Mouse (Mus musculus): ENCODE measurements around the gene M1ap. TPM values are rescaled to one million over a fixed set of nuclear protein-coding genes. Genes with fewer than 3 reads are reported as not detected.

The M1ap gene
- polyA plus RNA-seq, 1 experiment = 0.58 TPM

- 90% methylated on average over 3 of the region's 3 CpGs for WGBS
- no peaks in the 10 kb centered on the region for H3K4me1 ChIP-seq (replicated peaks; ENCODE audit: control insufficient read depth, insufficient read depth, low read length)
- no peak overlapping the region for H3K27ac ChIP-seq (ENCODE audit: control insufficient read depth, insufficient read depth, low read length)
- H3K36me3 ChIP-seq (ENCODE audit: control insufficient read depth, insufficient read depth, low read length) = no peaks in the 10 kb centered on the region
- TF ChIP-seq POLR2A (IDR thresholded peaks at IDR 0.05; ENCODE audit: control insufficient read depth, extremely low read depth, insufficient read depth, low read length, poor library complexity) = no peak
- TF ChIP-seq CTCF (IDR thresholded peaks at IDR 0.05; ENCODE audit: borderline replicate concordance, control insufficient read depth, extremely low read depth, insufficient read depth, low read length, poor library complexity) = no peak
- no peak for DNase-seq
- no peaks in the 10 kb centered on the region for H3K27me3 ChIP-seq (ENCODE audit: control insufficient read depth, insufficient read depth, low read length)
- no peak overlapping the region for H3K4me3 ChIP-seq (ENCODE audit: control insufficient read depth, insufficient read depth, low read length)
These were observed 72.3 kb downstream of the M1ap start for GRCm38 (mm10) chr6:83019044-83019443.

DNA sequence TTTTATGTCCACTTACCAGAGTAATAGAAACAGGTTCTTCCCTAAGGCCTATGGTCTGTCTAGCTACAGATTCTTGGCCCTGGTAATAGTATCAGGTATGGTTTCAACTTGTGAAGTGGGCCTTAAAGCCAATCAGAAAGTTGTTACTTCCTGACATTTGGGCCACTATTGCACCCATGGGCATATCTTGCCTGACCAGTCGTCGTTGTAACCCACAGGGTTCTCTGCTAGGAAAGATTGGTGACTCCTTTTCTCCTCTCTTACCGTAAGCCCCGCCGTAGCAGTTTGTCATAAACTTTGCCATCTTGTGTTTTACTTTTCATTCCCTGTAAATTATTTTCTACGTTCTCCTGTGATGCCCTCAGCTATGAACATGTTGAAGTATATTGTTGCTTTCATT, 73.4 kb downstream of the M1ap start:
- TF ChIP-seq CTCF (IDR thresholded peaks at IDR 0.05; ENCODE audit: borderline replicate concordance, control insufficient read depth, extremely low read depth, insufficient read depth, low read length, poor library complexity) (no peak), POLR2A (IDR thresholded peaks at IDR 0.05; ENCODE audit: control insufficient read depth, extremely low read depth, insufficient read depth, low read length, poor library complexity) (no peak)
- DNase-seq = no peak
- Histone ChIP-seq H3K27ac (ENCODE audit: control insufficient read depth, insufficient read depth, low read length) (no peak overlapping the region), H3K4me3 (ENCODE audit: control insufficient read depth, insufficient read depth, low read length) (no peak overlapping the region), H3K4me1 (replicated peaks; ENCODE audit: control insufficient read depth, insufficient read depth, low read length) (no peaks in the 10 kb centered on the region), H3K27me3 (ENCODE audit: control insufficient read depth, insufficient read depth, low read length) (no peaks in the 10 kb centered on the region), H3K36me3 (ENCODE audit: control insufficient read depth, insufficient read depth, low read length) (no peaks in the 10 kb centered on the region)
- 95% methylated on average over 6 of the region's 6 CpGs for WGBS

- DNase-seq = no peak
- no peak overlapping the region for H3K4me3 ChIP-seq (ENCODE audit: control insufficient read depth, insufficient read depth, low read length)
- no peaks in the 10 kb centered on the region for H3K27me3 ChIP-seq (ENCODE audit: control insufficient read depth, insufficient read depth, low read length)
- H3K4me1 ChIP-seq (replicated peaks; ENCODE audit: control insufficient read depth, insufficient read depth, low read length) = no peaks in the 10 kb centered on the region
- no peaks in the 10 kb centered on the region for H3K36me3 ChIP-seq (ENCODE audit: control insufficient read depth, insufficient read depth, low read length)
- H3K27ac ChIP-seq (ENCODE audit: control insufficient read depth, insufficient read depth, low read length) = no peak overlapping the region
- 89% methylated on average over 4 of the region's 4 CpGs for whole genome bisulfite sequencing
- TF ChIP-seq CTCF (IDR thresholded peaks at IDR 0.05; ENCODE audit: borderline replicate concordance, control insufficient read depth, extremely low read depth, insufficient read depth, low read length, poor library complexity) = no peak
- TF ChIP-seq POLR2A (IDR thresholded peaks at IDR 0.05; ENCODE audit: control insufficient read depth, extremely low read depth, insufficient read depth, low read length, poor library complexity) = no peak
These were observed 74.3 kb downstream of the M1ap start for GRCm38 (mm10) chr6:83020836-83021593.

DNA sequence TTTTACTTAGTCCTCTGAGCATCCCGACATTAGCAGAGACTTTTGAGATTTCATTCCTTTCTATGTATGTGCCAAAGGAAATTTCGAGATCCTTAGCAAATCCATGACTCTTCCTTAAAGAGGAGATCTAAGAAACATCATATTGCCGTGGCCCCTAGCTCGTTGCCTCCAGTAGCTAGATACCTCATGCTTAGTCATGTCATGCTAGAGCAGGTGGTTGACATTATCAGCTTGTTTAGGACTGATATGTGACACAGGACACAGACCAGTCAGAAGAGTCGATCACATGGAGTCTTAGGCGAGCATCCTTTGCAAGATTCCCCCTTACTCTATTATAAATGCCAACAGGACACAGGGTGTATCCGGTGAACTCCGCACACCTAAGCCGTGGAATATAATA, 76.3 kb downstream of the M1ap start:
- TF ChIP-seq POLR2A (IDR thresholded peaks at IDR 0.05; ENCODE audit: control insufficient read depth, extremely low read depth, insufficient read depth, low read length, poor library complexity) = no peak
- TF ChIP-seq CTCF (IDR thresholded peaks at IDR 0.05; ENCODE audit: borderline replicate concordance, control insufficient read depth, extremely low read depth, insufficient read depth, low read length, poor library complexity) = no peak
- Histone ChIP-seq H3K4me1 (replicated peaks; ENCODE audit: control insufficient read depth, insufficient read depth, low read length) (no peaks in the 10 kb centered on the region), H3K27me3 (ENCODE audit: control insufficient read depth, insufficient read depth, low read length) (no peaks in the 10 kb centered on the region), H3K36me3 (ENCODE audit: control insufficient read depth, insufficient read depth, low read length) (no peaks in the 10 kb centered on the region), H3K27ac (ENCODE audit: control insufficient read depth, insufficient read depth, low read length) (no peak overlapping the region), H3K4me3 (ENCODE audit: control insufficient read depth, insufficient read depth, low read length) (no peak overlapping the region)
- DNase-seq = no peak
- 92% methylated on average over 9 of the region's 9 CpGs for WGBS

DNA sequence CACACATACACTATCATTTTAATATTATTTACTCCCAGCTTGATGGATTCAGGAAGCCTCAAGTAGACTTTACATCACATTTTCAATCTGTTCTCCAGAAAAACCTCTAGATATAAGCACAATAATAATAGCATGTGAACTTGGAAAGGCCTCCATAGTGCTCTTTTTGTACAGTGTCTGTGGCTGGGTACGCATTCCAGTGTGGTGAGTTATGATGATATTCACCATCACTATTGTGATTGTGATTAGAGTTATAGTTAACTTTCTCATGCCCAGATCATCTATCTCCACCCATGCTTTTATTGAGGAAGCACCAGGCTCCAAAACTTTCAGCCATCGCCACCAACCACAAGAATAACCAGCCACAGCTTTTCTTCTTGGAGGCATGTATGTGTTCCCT, 77.1 kb downstream of the M1ap start:
- Histone ChIP-seq H3K27ac (ENCODE audit: control insufficient read depth, insufficient read depth, low read length) (no peak overlapping the region), H3K27me3 (ENCODE audit: control insufficient read depth, insufficient read depth, low read length) (no peaks in the 10 kb centered on the region), H3K4me3 (ENCODE audit: control insufficient read depth, insufficient read depth, low read length) (no peak overlapping the region), H3K36me3 (ENCODE audit: control insufficient read depth, insufficient read depth, low read length) (no peaks in the 10 kb centered on the region), H3K4me1 (replicated peaks; ENCODE audit: control insufficient read depth, insufficient read depth, low read length) (no peaks in the 10 kb centered on the region)
- no peak for DNase-seq
- TF ChIP-seq POLR2A (IDR thresholded peaks at IDR 0.05; ENCODE audit: control insufficient read depth, extremely low read depth, insufficient read depth, low read length, poor library complexity) = no peak
- 93% methylated on average over 2 of the region's 2 CpGs for WGBS

DNA sequence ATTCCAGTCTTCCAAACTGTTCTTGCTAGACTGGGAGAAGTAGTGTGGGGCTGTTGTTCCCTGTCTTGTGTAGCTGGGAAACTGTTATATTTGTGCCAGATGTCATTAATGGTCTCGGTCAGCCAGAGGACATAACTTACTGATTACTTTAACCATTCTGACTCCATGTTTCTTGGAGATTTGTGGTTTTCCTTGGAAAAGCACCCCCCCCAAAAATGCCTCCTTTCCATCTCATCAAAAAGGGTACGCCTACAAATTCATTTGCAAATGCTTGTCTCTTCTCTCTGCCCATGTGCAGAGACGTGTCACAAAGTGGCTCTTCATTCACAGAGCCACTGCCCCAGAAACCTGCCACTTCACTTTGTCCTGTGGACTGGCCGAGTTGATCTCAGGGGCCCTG, 77.7 kb downstream of the M1ap start:
- H3K27me3 ChIP-seq (ENCODE audit: control insufficient read depth, insufficient read depth, low read length) = no peaks in the 10 kb centered on the region
- no peaks in the 10 kb centered on the region for H3K36me3 ChIP-seq (ENCODE audit: control insufficient read depth, insufficient read depth, low read length)
- no peak for TF ChIP-seq POLR2A (IDR thresholded peaks at IDR 0.05; ENCODE audit: control insufficient read depth, extremely low read depth, insufficient read depth, low read length, poor library complexity)
- no peak for TF ChIP-seq CTCF (IDR thresholded peaks at IDR 0.05; ENCODE audit: borderline replicate concordance, control insufficient read depth, extremely low read depth, insufficient read depth, low read length, poor library complexity)
- DNase-seq = no peak
- no peak overlapping the region for H3K27ac ChIP-seq (ENCODE audit: control insufficient read depth, insufficient read depth, low read length)
- H3K4me1 ChIP-seq (replicated peaks; ENCODE audit: control insufficient read depth, insufficient read depth, low read length) = no peaks in the 10 kb centered on the region
- no peak overlapping the region for H3K4me3 ChIP-seq (ENCODE audit: control insufficient read depth, insufficient read depth, low read length)
- WGBS = 75% methylated on average over 4 of the region's 4 CpGs

- H3K4me1 ChIP-seq (replicated peaks; ENCODE audit: control insufficient read depth, insufficient read depth, low read length) = no peaks in the 10 kb centered on the region
- H3K27ac ChIP-seq (ENCODE audit: control insufficient read depth, insufficient read depth, low read length) = no peak overlapping the region
- no peaks in the 10 kb centered on the region for H3K36me3 ChIP-seq (ENCODE audit: control insufficient read depth, insufficient read depth, low read length)
- WGBS = 87% methylated on average over 4 of the region's 4 CpGs
- no peak for DNase-seq
- H3K27me3 ChIP-seq (ENCODE audit: control insufficient read depth, insufficient read depth, low read length) = no peaks in the 10 kb centered on the region
- TF ChIP-seq CTCF (IDR thresholded peaks at IDR 0.05; ENCODE audit: borderline replicate concordance, control insufficient read depth, extremely low read depth, insufficient read depth, low read length, poor library complexity) (no peak), POLR2A (IDR thresholded peaks at IDR 0.05; ENCODE audit: control insufficient read depth, extremely low read depth, insufficient read depth, low read length, poor library complexity) (no peak)
- H3K4me3 ChIP-seq (ENCODE audit: control insufficient read depth, insufficient read depth, low read length) = no peak overlapping the region
These were observed 78.5 kb downstream of the M1ap start for GRCm38 (mm10) chr6:83025221-83025620.
